Mouse (Mus musculus): ENCODE measurements at regions not wholly inside any gene's neighbourhood (a gene's known extent, or its start where the extent isn't known, plus 50 kb on each side); places are given as distances from the start of the nearest gene placed in this dataset.
"Not testable (repeated sequence)": the region's sequence is repeated elsewhere in the genome, so short reads cannot be mapped to it uniquely, and the experiment has no call there.

GRCm38 (mm10) chr13:61710823-61711222 lies 140.9 kb upstream of the Cts3 start:
- 19% methylated on average over 11 of the region's 11 CpGs for WGBS
- H3K36me3 ChIP-seq = not testable (repeated sequence)

GRCm38 (mm10) chr13:61665729-61666128 lies 95.8 kb upstream of the Cts3 start:
- Histone ChIP-seq H3K4me2 (replicated peaks) (peak overlapping the region; percentile 51), H3K9me3 (peaks cover 16% of the 10 kb centered on the region), H3K9ac (no peak overlapping the region), H3K27me3 (peaks cover 5% of the 10 kb centered on the region; the same call in 1 of the 2 replicates), H3K36me3 (no peaks in the 10 kb centered on the region), H3K27ac (no peak overlapping the region), H3K4me1 (no peaks in the 10 kb centered on the region), H3K4me3 (peak overlapping the region; percentile 27)
- ATAC-seq (ENCODE audit: low FRiP score, low read depth) = no peak
- 5% methylated on average over 46 of the region's 46 CpGs for WGBS

More at GRCm38 (mm10) chr13:61710823-61711222, 140.9 kb upstream of the Cts3 start:
- H3K27me3 ChIP-seq; H3K4me1 ChIP-seq; H3K4me3 ChIP-seq; H3K27ac ChIP-seq; ATAC-seq (ENCODE audit: low FRiP score, low read depth); H3K4me2 ChIP-seq (replicated peaks); H3K9ac ChIP-seq: not testable (repeated sequence)
- H3K9me3 ChIP-seq = peaks cover 11% of the 10 kb centered on the region
